Mouse (Mus musculus) induced T-regulatory cell, adult 2 months (primary cell): Measurements from ENCODE around the gene Cntnap5a.
"Not testable (repeated sequence)": the region's sequence is repeated elsewhere in the genome, so short reads cannot be mapped to it uniquely, and the experiment has no call there.

ENCODE experiments used
- DNase-seq: peaks from one replicate; pipeline ENCODE4 v3.0.0-alpha.2; 2012; ENCODE audit warnings: low read depth

Gene Cntnap5a

DNA sequence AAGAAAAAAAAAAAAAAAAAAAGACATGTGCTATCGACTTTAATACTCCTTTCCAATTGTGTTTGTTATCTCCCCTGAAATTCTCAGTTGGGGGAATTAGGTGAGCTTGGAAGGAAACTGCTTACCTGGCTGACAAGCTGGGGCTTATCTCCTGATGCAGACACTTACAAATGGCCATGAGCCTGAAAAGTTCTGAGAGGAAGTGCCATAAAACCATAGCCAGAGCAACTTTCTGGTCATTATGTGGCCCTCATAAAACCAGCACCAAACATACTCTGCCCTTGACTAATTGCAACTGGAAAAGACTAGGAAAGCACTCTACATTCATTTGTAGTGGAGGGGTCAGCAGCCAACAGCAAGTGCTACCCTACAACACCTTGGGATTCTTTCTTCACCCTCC is 359.5 kb downstream of the Cntnap5a start:
- DNase-seq = no peak

DNA sequence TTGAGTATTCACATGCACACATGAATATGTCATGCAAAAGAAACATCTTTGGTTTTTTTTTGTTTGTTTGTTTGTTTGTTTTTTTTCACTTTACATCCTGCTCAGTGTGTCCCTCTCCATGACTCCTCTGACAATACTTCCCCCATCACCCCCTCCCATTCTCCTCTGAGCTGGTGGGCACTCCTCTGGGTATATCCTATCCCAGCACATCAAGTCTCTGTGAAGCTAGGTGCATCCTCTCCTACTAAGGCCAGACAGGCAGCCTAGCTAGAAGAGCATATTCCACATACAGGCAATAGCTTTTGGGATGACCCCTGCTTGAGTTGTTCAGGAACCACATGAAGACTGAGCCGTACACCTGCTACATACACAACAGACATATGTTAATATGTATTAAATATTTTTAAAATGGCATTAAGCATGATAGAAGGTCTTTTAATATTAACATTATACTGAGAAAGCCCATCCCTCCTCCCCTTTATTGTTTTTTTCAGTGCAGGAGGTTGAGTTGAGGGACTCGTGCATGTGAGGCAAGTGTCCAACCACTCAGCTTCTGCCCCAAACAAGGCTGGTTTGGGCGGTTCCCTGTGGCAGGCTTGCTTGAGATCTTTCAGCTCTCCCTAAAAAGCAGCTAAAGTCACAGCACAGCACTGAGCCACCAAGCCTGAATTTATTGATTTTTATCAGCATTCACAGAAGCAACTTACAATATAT is 422.6 kb downstream of the Cntnap5a start:
- DNase-seq = no peak

- no peak for DNase-seq
These were observed 423.1 kb downstream of the Cntnap5a start for GRCm38 (mm10) chr1:116107724-116108058.

DNA sequence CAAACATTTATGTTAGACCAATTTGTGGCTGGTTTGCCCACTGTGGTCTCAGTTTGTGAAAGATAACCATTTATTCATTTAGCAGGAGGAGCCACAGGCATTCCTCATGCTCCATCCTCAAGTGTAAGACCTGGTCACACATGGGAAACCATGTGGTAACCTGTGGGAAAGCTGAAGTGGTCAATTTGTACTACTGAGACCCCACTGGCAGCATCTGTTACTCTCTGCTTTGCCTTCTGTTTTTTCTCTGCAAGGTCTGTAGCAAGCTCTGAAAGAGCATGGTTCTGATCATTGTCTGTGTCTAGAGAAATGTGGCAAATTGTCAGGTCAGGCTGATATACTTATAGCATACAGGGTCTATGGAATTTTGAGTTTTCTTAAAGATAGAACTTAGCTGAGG is 423.8 kb downstream of the Cntnap5a start:
- DNase-seq = no peak

- DNase-seq = no peak
These were observed 441.2 kb downstream of the Cntnap5a start for GRCm38 (mm10) chr1:116125767-116126166.

GRCm38 (mm10) chr1:116127085-116127484 is 442.5 kb downstream of the Cntnap5a start:
- DNase-seq = no peak

DNA sequence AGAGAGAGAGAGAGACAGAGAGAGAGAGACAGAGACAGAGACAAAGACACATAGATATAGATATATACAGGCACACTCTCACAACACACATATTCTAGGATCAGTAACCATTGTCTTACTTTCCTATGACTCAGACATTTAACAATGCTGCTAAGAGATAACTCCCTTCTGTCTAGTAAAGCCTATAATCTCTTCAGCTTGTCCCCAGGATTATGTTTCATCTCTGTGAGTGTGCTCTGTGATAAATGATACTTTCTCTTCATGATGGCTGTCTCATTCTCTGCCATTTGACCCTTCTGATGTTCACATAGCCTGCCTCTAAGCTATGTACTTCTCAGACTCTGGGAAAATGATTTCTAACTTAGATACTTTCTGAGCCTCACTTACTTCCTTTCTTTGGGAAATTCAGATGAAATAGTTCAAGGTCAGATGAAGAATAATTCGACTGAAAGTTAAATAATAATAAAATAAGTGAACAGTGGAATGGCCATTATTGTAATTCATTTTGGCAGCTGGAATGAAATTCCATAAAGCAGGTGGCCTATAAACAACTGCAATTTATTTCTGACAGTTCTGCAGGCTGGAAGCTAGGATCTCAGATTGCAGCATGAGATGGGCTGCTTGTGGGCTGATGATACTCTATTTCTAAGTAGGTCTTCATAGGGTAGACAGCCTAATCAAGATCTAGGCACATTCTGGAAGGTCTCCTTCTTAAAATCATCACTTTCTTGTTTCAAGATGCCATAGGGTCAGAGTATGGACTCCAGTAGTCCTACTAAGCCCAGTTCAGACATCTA is 444.1 kb downstream of the Cntnap5a start:
- DNase-seq = no peak

DNA sequence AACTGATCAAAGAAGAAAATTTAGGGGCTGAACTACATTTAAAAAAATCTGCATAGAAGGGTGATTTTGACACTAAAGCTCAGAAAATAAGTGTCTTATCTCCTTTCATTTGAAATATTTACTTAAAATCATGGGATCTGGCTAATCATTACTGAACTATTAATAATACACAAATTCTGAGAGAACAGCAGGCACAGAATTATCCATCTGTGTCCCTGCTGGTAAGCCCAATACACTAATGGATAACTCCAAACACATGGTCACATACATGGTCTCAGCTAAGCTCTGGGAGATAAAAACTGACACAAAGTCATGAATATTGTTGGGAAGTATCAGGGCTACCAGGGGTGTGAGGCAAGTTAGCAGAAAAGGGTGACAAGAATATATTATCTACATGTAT is 447.9 kb downstream of the Cntnap5a start:
- no peak for DNase-seq

DNA sequence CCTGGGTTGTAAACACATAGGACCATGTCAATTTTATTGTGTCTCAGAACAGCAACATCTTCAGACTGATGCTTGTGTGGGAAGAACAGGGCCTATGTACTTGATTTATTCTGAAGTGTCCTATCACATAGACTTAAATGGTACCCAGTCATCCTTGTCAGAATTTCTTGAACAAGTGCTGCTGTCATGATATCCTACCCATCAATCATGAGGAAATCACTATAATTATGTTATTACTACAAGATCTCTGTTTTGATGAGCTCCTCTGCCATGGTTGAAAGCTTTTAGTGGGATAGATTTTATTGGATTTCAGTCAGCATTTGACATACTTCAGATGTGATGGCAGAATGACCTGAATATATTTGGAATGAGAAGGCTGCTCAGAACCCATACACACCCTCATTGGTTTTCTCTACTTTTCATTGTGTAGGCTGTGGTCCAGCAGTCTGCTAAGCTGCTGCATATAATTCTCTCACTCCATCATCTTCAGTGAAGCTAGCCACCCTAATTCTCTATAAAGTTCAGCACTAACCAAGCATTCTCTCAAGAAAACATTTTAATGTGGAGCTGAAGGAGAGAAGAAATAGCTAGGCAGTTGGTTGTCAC is 465.3 kb downstream of the Cntnap5a start:
- no peak for DNase-seq

GRCm38 (mm10) chr1:116184471-116184870 is 499.9 kb downstream of the Cntnap5a start:
- no peak for DNase-seq

DNA sequence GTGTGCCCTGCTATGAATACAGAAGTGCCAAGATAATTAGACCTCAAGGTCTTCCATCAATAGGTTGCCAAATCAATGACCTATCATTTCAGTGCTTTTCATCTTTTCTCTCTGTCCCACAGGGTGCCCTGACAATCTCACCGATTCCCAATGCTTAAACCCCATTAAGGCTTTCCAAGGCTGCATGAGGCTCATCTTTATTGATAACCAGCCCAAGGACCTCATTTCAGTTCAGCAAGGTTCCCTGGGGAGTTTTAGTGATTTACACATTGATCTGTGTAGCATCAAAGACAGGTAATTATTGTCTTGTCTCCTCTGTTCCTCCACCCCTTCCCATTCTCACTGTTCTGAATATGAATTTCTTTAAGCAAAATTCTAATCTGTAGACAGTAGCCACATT is 503.6 kb downstream of the Cntnap5a start:
- not testable (repeated sequence) for DNase-seq

DNA sequence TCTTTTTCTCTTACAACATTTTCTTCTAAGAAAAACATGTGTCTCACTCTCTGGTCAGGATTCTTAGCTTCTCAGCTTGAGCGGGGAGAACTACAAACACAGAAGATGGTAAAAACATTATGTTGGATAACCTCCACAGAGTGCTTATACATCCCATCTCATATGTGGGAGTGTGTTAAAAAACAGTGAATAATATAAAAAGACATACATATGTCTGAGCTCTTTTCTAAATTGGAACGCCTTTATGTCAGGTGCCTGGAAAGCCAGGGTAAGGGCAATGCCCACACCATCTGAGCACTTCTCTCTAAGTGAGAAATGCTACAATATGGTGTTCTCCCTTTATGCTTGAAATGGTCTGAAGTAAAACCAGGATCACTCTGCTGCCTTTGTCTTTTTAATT is 507.7 kb downstream of the Cntnap5a start:
- DNase-seq = no peak

DNA sequence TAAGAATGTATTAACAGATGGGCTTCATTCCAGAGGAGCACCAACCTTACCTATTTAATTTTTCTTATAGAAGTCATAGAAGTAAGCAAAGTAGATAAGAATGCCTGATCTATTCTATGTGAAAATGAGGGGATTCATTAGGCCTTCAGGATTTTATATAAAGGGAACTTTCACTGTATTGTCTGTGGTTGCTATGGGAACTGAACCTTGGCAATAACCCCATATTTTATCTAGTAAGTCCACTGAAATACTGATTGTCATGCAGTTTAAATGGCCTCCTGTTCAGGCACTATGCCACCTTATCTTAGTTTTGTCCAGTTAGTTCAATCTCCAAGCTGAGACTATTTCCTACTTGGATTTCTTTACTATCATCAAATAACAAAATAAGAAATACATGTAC is 532.3 kb downstream of the Cntnap5a start:
- no peak for DNase-seq

DNA sequence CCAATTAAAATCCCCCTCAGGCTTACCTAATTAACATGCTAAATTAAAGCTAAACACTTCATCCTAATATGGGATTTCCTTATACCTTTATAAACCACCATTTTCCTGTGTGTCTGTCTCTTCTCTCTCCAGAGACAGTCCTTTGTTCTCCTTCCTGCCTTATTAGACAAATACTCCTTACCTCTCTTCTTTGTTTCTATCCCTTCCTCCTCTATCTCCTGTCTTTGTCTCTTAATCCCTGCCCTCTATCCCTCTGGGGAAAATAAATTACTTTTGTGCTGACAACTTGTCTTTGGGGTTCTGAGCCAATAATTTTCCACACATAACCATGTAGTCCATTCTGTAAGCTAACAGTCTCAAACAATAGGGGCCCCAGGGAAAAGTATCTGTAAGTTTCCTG is 556.0 kb downstream of the Cntnap5a start:
- DNase-seq = no peak

DNA sequence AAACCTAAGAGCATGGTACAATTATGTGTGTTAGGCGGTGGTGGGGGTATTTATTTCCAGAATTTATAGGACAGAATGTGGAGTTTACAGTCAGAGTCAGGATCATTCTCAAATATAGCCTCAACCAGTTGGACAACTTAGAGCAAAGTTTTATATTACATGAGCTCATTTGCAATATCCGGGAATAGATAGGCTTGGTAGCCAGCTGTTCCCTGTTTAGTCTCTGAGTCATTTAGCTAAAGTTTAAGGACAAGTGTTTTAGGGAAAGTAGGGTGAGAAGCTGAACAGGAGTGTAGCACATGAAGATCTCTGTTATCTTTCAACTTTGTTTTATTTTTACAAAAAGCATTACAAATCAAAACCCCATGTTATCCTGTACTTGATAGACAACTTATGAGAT is 559.3 kb downstream of the Cntnap5a start:
- DNase-seq = no peak

- no peak for DNase-seq
These were observed 596.6 kb downstream of the Cntnap5a start for GRCm38 (mm10) chr1:116281144-116281543.

- DNase-seq = no peak
These were observed 599.4 kb downstream of the Cntnap5a start for GRCm38 (mm10) chr1:116283968-116284367.

DNA sequence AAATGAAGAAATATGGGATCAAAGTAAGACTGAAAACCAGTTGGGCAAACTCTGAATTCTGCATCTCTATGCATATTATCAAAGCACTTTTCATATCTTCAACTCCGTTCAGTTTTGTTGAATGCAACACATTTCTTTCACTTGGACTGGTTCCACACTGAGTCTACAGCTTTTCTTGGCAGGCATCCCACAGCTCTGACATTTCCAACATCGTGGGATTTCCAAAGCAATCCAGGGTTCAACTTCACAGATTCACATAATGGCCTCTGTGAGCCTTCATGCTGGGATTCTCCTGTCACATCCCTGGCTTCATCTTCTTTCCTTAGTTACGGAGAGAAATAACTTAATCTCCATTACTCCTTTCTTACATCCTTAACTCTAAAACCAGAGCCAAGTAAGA is 622.0 kb downstream of the Cntnap5a start:
- no peak for DNase-seq

DNA sequence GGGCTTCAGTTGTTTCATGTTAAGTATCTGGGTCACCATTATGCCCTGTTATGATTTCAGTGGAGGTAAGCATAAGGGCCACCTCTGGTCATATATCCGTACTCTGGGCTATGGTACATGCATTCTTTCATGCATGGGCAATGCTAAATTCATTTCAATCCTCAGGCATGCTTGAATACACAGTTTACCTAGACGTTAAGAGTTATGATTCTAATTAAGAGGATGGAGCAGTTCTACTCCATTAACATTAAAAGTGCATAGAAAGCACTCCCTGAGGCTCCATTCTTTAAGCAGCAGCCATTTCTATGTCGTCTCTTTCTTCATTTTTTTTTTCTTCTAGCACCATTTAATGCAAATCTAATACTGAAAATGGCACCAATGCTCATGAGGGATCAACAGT is 627.0 kb downstream of the Cntnap5a start:
- no peak for DNase-seq

- no peak for DNase-seq
These were observed 628.7 kb downstream of the Cntnap5a start for GRCm38 (mm10) chr1:116313269-116313668.

DNA sequence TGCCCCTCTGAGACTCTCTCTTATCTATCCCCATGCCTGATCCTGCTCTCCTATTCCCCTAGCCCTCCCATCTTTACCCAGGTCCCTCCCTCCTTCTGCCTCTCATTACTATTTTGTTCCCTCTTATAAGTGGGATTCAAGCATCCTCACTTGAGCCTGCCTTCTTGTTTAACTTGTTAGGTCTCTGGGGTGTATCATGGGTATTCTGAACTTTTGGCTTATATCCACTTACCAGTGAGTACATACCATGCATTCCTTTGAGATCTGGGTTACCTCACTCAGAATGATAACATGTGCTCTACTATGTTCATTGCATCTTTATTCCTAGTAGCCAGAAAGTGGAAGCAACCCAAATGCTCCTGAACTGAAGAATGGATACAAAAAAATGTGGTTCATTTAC is 639.9 kb downstream of the Cntnap5a start:
- DNase-seq = no peak

- no peak for DNase-seq
These were observed 669.1 kb downstream of the Cntnap5a start for GRCm38 (mm10) chr1:116353669-116354068.

- DNase-seq = no peak
These were observed 681.0 kb downstream of the Cntnap5a start for GRCm38 (mm10) chr1:116365606-116366005.
